Mouse (Mus musculus) myocyte (in vitro differentiated cells): ENCODE data around the gene Phf14.

Source experiments
- CEBPB ChIP-seq: IDR thresholded peaks from 2 replicates; pipeline ENCODE4 v1.6.1; 2011; ENCODE audit warnings: mild to moderate bottlenecking, moderate library complexity; ENCODE audit not compliant: poor library complexity, insufficient read depth, severe bottlenecking
- MAX ChIP-seq: IDR thresholded peaks from one replicate; pipeline ENCODE4 v1.6.1; 2011; ENCODE audit warnings: low read depth, mild to moderate bottlenecking, control low read depth
- MYOG ChIP-seq, 3 experiments: IDR thresholded peaks; one replicate each; pipeline ENCODE4 v1.6.1; 2011; ENCODE audit warnings: control low read depth in 2 of 3, low read depth in 2 of 3, mild to moderate bottlenecking in 2 of 3; ENCODE audit not compliant: insufficient read length in 2 of 3, control insufficient read depth in 1 of 3, insufficient read depth in 1 of 3
- POLR2A ChIP-seq: IDR thresholded peaks from one replicate; pipeline ENCODE4 v1.6.1; 2011; ENCODE audit warnings: low read depth, mild to moderate bottlenecking, control low read depth, moderate library complexity; ENCODE audit not compliant: insufficient read length
- TCF12 ChIP-seq: IDR thresholded peaks from one replicate; pipeline ENCODE4 v1.6.1; 2011; ENCODE audit warnings: mild to moderate bottlenecking, control low read depth; ENCODE audit not compliant: poor library complexity, insufficient read depth, severe bottlenecking
- USF1 ChIP-seq: IDR thresholded peaks from one replicate; pipeline ENCODE4 v1.6.1; 2011; ENCODE audit warnings: low read depth, mild to moderate bottlenecking, control low read depth, moderate library complexity

DNA sequence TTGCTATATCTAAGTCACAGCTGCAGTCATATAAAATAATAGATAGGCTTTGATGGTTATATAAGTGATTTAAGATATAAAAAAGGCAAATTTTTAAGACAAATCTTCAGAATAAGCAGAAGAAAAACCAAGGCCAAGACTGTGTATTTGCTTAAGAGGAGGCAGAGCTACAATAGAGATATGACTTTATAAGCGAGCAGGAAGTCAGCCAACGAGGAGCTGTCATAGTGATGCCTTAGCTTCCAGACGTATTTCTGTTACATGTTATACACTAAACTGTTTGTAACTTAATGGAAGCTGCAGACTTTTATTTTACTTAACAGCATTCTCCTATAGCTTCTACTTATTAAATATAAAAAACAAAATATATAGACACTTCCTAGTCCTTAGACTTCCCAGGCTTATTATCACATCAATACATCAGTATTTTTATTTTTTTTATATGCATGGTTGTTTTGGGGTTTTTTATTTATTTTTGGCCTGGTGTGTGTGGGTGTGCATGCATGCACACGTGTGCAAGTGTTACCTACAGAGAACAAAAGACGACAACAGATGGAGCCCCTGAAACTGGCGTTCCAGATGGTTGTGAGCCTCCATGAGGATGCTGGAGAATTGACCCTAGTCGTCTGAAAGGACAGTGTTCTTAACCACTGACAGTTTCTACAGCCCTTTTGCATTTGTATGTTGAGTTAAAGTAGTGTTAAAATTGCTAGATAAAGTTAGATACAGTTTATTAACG, 170.4 kb downstream of the Phf14 start:
- TF ChIP-seq MAX (no peak), POLR2A (no peak), CEBPB (no peak), USF1 (no peak), MYOG (IDR thresholded peaks at IDR 0.05; ENCODE audit: control insufficient read depth in 1 of 3, insufficient read depth in 1 of 3, insufficient read length in 2 of 3, low read depth in 2 of 3) (no peak), TCF12 (no peak)
